Mouse (Mus musculus): ENCODE measurements at regions not wholly inside any gene's neighbourhood (a gene's known extent, or its start where the extent isn't known, plus 50 kb on each side); places are given as distances from the start of the nearest gene placed in this dataset.
A peak's percentile ranks its signal among the peaks of the same experiment; 100 is the strongest.
"Not testable (repeated sequence)": the region's sequence is repeated elsewhere in the genome, so short reads cannot be mapped to it uniquely, and the experiment has no call there.

DNA sequence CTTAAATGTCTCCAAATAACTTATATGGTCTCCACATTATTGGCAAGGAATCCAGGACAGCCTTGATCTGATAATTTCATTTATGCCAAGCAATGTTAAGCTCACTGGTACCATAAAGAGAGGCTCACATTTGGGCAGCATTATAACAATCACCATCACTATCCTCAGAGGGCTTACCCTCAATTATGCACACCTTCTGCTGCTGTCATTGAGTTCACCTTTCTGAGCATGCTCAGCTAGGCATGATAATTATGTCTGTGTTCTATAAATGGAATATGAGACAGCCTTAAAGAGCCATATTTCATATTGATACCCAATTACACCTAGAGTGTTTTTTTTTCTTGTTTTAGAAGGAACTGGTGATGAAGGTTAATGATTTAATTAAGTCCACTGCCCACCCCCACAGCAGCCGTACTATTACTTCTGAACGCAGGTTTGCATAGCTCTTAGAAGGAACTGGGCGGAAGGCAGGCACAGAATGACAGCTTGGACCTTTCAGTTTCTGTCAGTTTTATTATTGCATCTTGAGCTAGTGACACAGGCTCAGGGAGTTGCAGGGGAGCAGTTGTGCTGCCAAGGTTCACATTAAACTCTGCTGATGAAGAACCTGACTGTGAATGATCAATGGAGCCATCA is 424.0 kb upstream of the Sphkap start:
- TF ChIP-seq CTCF (IDR thresholded peaks at IDR 0.05; ENCODE audit: low read depth) = no peak
- TF ChIP-seq EP300 (optimal IDR thresholded peaks at IDR 0.05) = no peak
- 82% methylated on average over 3 of the region's 3 CpGs for WGBS
- H3K27me3 ChIP-seq (ENCODE audit: control insufficient read depth, insufficient read depth, low read length) = no peaks in the 10 kb centered on the region
- H3K4me3 ChIP-seq (ENCODE audit: low read depth, low read length) = no peak overlapping the region
- no peaks in the 10 kb centered on the region for H3K4me1 ChIP-seq (replicated peaks; ENCODE audit: control insufficient read depth, insufficient read depth)
- DNase-seq (ENCODE audit: low spot score) = no peak
- H3K4me2 ChIP-seq (replicated peaks; ENCODE audit: low read depth) = no peak overlapping the region
- H3K9ac ChIP-seq (ENCODE audit: low read length) = no peak overlapping the region
- H3K27ac ChIP-seq (replicated peaks) = no peak overlapping the region
- no peak for ATAC-seq (ENCODE audit: low FRiP score, low TSS enrichment)
- no peaks in the 10 kb centered on the region for H3K9me3 ChIP-seq (ENCODE audit: control insufficient read depth, low read length)
- no peaks in the 10 kb centered on the region for H3K36me3 ChIP-seq (ENCODE audit: control insufficient read depth, insufficient read depth, low read length)

GRCm38 (mm10) chr1:83830025-83830645 is 422.1 kb upstream of the Sphkap start:
- H3K4me1 ChIP-seq (replicated peaks; ENCODE audit: control insufficient read depth, insufficient read depth) = no peaks in the 10 kb centered on the region
- no peaks in the 10 kb centered on the region for H3K27me3 ChIP-seq (ENCODE audit: control insufficient read depth, insufficient read depth, low read length)
- H3K9ac ChIP-seq (ENCODE audit: low read length) = no peak overlapping the region
- H3K36me3 ChIP-seq (ENCODE audit: control insufficient read depth, insufficient read depth, low read length) = no peaks in the 10 kb centered on the region
- H3K4me2 ChIP-seq (replicated peaks; ENCODE audit: low read depth) = no peak overlapping the region
- no peak overlapping the region for H3K4me3 ChIP-seq (ENCODE audit: low read depth, low read length)
- WGBS = 84% methylated on average over 6 of the region's 6 CpGs
- DNase-seq (ENCODE audit: low spot score) (no peak), ATAC-seq (ENCODE audit: low FRiP score, low TSS enrichment) (no peak)
- no peaks in the 10 kb centered on the region for H3K9me3 ChIP-seq (ENCODE audit: control insufficient read depth, low read length)
- H3K27ac ChIP-seq (replicated peaks) = no peak overlapping the region
- TF ChIP-seq CTCF (IDR thresholded peaks at IDR 0.05; ENCODE audit: low read depth) = no peak
- no peak for TF ChIP-seq EP300 (optimal IDR thresholded peaks at IDR 0.05)

- ATAC-seq (ENCODE audit: low FRiP score, low TSS enrichment); H3K9me3 ChIP-seq (ENCODE audit: control insufficient read depth, low read length); H3K27me3 ChIP-seq (ENCODE audit: control insufficient read depth, insufficient read depth, low read length); H3K4me1 ChIP-seq (replicated peaks; ENCODE audit: control insufficient read depth, insufficient read depth); H3K27ac ChIP-seq (replicated peaks); H3K4me3 ChIP-seq (ENCODE audit: low read depth, low read length); H3K9ac ChIP-seq (ENCODE audit: low read length); H3K4me2 ChIP-seq (replicated peaks; ENCODE audit: low read depth); H3K36me3 ChIP-seq (ENCODE audit: control insufficient read depth, insufficient read depth, low read length): not testable (repeated sequence)
- DNase-seq (ENCODE audit: low spot score) = peak; percentile 17
- WGBS = 44% methylated on average over 5 of the region's 6 CpGs
- peak; percentile 62 for TF ChIP-seq CTCF (IDR thresholded peaks at IDR 0.05; ENCODE audit: low read depth)
These were observed 403.2 kb upstream of the Sphkap start for GRCm38 (mm10) chr1:83811162-83811561.

DNA sequence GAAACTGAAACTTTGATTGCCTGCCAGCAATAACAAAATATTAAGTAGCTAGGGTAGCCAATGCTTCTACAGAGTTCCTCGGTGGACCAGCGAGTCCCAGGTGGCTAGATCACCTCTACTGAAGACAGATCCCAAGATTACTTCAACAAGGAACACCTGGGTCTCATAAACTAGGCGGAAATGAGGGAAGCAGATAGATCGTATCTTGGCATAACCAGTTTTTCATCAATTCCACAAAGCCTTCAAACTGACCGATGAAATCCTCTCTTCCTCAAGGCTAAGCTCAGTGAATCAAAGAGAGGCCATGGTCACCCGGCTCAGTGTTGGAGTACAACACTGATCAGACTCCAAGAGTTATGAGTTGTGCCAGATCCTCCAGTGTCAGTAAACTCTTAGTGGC is 400.4 kb upstream of the Sphkap start:
- WGBS = 83% methylated on average over 6 of the region's 6 CpGs
- H3K36me3 ChIP-seq (ENCODE audit: control insufficient read depth, insufficient read depth, low read length) = no peaks in the 10 kb centered on the region
- DNase-seq (ENCODE audit: low spot score) (no peak), ATAC-seq (ENCODE audit: low FRiP score, low TSS enrichment) (no peak)
- H3K27me3 ChIP-seq (ENCODE audit: control insufficient read depth, insufficient read depth, low read length) = no peaks in the 10 kb centered on the region
- H3K9ac ChIP-seq (ENCODE audit: low read length) = no peak overlapping the region
- no peak overlapping the region for H3K4me2 ChIP-seq (replicated peaks; ENCODE audit: low read depth)
- H3K9me3 ChIP-seq (ENCODE audit: control insufficient read depth, low read length) = no peaks in the 10 kb centered on the region
- H3K27ac ChIP-seq (replicated peaks) = no peak overlapping the region
- H3K4me1 ChIP-seq (replicated peaks; ENCODE audit: control insufficient read depth, insufficient read depth) = no peaks in the 10 kb centered on the region
- TF ChIP-seq EP300 (optimal IDR thresholded peaks at IDR 0.05) = no peak
- TF ChIP-seq CTCF (IDR thresholded peaks at IDR 0.05; ENCODE audit: low read depth) = no peak
- no peak overlapping the region for H3K4me3 ChIP-seq (ENCODE audit: low read depth, low read length)

- no peak overlapping the region for H3K4me2 ChIP-seq (replicated peaks; ENCODE audit: low read depth)
- no peak for ATAC-seq (ENCODE audit: low FRiP score, low TSS enrichment)
- no peak for TF ChIP-seq CTCF (IDR thresholded peaks at IDR 0.05; ENCODE audit: low read depth)
- TF ChIP-seq EP300 (optimal IDR thresholded peaks at IDR 0.05) = no peak
- no peak for DNase-seq (ENCODE audit: low spot score)
- no peaks in the 10 kb centered on the region for H3K9me3 ChIP-seq (ENCODE audit: control insufficient read depth, low read length)
- 72% methylated on average over 2 of the region's 2 CpGs for WGBS
- no peaks in the 10 kb centered on the region for H3K27me3 ChIP-seq (ENCODE audit: control insufficient read depth, insufficient read depth, low read length)
- no peak overlapping the region for H3K9ac ChIP-seq (ENCODE audit: low read length)
- no peak overlapping the region for H3K4me3 ChIP-seq (ENCODE audit: low read depth, low read length)
- H3K36me3 ChIP-seq (ENCODE audit: control insufficient read depth, insufficient read depth, low read length) = no peaks in the 10 kb centered on the region
- H3K4me1 ChIP-seq (replicated peaks; ENCODE audit: control insufficient read depth, insufficient read depth) = no peaks in the 10 kb centered on the region
- H3K27ac ChIP-seq (replicated peaks) = no peak overlapping the region
These were observed 395.5 kb upstream of the Sphkap start for GRCm38 (mm10) chr1:83803345-83804041.

DNA sequence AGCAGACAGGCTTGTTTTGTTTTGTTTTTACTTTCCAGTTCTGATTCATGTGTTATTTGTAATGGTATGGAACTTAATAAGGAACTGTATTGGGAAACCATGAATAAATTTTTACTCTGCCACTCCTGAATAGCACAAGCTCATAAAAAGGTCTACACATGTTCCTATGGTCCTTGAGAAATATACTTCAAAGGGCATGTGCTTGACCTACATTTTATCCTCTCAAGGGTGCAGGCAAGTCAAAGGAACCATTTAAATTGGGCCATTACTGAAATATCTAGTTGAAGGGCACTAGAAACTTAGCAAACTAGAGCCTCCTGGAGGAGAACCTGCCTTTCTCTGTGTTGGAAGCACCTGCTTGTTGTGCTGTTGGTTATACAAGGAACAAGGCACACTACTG is 393.8 kb upstream of the Sphkap start:
- no peak overlapping the region for H3K9ac ChIP-seq (ENCODE audit: low read length)
- ATAC-seq (ENCODE audit: low FRiP score, low TSS enrichment) (no peak), DNase-seq (ENCODE audit: low spot score) (no peak)
- TF ChIP-seq EP300 (optimal IDR thresholded peaks at IDR 0.05) = no peak
- no peak for TF ChIP-seq CTCF (IDR thresholded peaks at IDR 0.05; ENCODE audit: low read depth)
- no peaks in the 10 kb centered on the region for H3K9me3 ChIP-seq (ENCODE audit: control insufficient read depth, low read length)
- H3K36me3 ChIP-seq (ENCODE audit: control insufficient read depth, insufficient read depth, low read length) = no peaks in the 10 kb centered on the region
- H3K27ac ChIP-seq (replicated peaks) = no peak overlapping the region
- no peaks in the 10 kb centered on the region for H3K4me1 ChIP-seq (replicated peaks; ENCODE audit: control insufficient read depth, insufficient read depth)
- H3K4me3 ChIP-seq (ENCODE audit: low read depth, low read length) = no peak overlapping the region
- no peaks in the 10 kb centered on the region for H3K27me3 ChIP-seq (ENCODE audit: control insufficient read depth, insufficient read depth, low read length)
- no peak overlapping the region for H3K4me2 ChIP-seq (replicated peaks; ENCODE audit: low read depth)

Measured in stomach, postnatal 0 days (tissue).